Mouse (Mus musculus): ENCODE results near the gene Ubr3. TPM values are rescaled to one million over a fixed set of nuclear protein-coding genes. Genes with fewer than 3 reads are reported as not detected.
"Not testable (repeated sequence)": the region's sequence is repeated elsewhere in the genome, so short reads cannot be mapped to it uniquely, and the experiment has no call there.

Ubr3 gene
- total and polyA plus RNA-seq, 3 experiments = 16.0 to 35.8 (median 17.9) TPM

DNA sequence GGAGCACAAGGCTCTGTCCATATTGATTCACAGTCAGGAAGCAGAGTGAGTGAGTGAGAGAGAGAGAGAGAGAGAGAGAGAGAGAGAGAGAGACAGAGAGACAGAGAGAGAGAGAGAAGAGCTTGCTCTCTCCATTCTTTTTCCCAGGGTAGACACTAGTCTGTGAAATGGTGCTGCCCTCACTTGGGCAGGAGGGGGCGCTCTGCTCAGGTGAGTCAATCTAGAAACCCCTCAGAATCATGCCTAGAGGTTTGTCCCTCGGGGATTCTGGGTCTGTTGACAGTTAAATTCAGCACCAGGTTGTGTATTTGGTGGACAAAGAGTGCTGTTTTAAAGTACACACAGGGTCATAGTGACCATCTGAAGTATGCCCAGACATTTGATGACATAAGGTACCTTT, 93.6 kb downstream of the Ubr3 start:
- peaks cover 33 to 51% of the 10 kb centered on the region in 2 experiments for H3K36me3 ChIP-seq (replicated peaks in 1 of 2; ENCODE audit: control insufficient read depth in 1 of 2, insufficient read depth in 1 of 2, low read length in 1 of 2)
- no peak for DNase-seq (ENCODE audit: extremely low read depth)

DNA sequence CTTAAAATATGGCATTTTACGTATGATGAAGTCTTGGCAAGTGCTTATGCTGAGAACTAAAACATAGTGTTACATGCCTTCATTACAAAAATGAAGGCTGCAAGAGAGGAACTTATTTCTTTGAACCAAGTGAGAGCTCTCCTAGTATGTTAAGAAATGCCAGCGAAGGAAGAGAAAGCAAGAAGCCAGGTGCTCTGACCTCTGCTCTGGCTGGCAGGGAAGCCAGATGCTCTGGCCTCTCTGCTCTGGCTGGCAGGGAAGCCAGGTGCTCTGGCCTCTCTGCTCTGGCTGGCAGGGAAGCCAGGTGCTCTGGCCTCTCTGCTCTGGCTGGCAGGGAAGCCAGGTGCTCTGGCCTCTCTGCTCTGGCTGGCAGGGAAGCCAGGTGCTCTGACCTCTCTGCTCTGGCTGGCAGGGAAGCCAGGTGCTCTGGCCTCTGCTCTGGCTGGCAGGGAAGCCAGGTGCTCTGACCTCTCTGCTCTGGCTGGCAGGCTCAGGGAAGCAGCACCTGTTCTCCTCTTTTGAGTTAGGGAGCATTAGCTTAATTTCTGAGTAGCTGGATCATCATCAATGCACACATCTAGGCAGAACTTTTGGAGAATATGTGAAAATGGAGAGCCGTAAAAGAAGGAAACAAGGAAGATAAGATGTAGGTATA, 97.2 kb downstream of the Ubr3 start:
- in situ Hi-C loops (cut with MboI; ENCODE audit: low pct_ligation_motif_present, low pct_unique_long_range_greater_than_20kb, low sequenced_read_pairs); H3K9me3 ChIP-seq (replicated peaks; ENCODE audit: low read length); H3K79me2 ChIP-seq (replicated peaks; ENCODE audit: control insufficient read depth, extremely low read depth, insufficient read depth, poor library complexity, severe bottlenecking); H3K27me3 ChIP-seq (replicated peaks); dilution Hi-C loops (cut with MboI; ENCODE audit: extremely low pct_ligation_motif_present, extremely low pct_unique_long_range_greater_than_20kb, low sequenced_read_pairs); H3K4me2 ChIP-seq (ENCODE audit: insufficient read depth, low read depth, poor library complexity, severe bottlenecking); H3K27ac ChIP-seq (ENCODE audit: insufficient read depth, low read depth); H3K4me3 ChIP-seq (replicated peaks in 1 of 3; ENCODE audit: low read depth in 2 of 3, low read length in 2 of 3, poor library complexity in 1 of 3); DNase-seq (ENCODE audit: extremely low read depth); H3K9ac ChIP-seq (ENCODE audit: insufficient read depth, low read depth): not testable (repeated sequence)
- Histone ChIP-seq H3K36me3 (replicated peaks in 1 of 2; ENCODE audit: control insufficient read depth in 1 of 2, insufficient read depth in 1 of 2, low read length in 1 of 2) (peaks cover 25 to 56% of the 10 kb centered on the region in 2 experiments), H3K4me1 (ENCODE audit: control insufficient read depth in 1 of 2, insufficient read depth in 2 of 2) (peaks cover 0 to 23% of the 10 kb centered on the region in 2 experiments; a peak in 2 of 4 replicates)
- TF ChIP-seq TCF12 (IDR thresholded peaks at IDR 0.05; ENCODE audit: low read depth, low read length) = peak; percentile 65; the same call in 1 of the 2 replicates

More for the DNA sequence above, 93.6 kb downstream of the Ubr3 start:
- Histone ChIP-seq H3K4me3 (replicated peaks in 1 of 3; ENCODE audit: low read depth in 2 of 3, low read length in 2 of 3, poor library complexity in 1 of 3) (no peak overlapping the region), H3K27me3 (replicated peaks) (no peaks in the 10 kb centered on the region), H3K4me1 (ENCODE audit: control insufficient read depth in 1 of 2, insufficient read depth in 2 of 2) (peaks cover 3 to 42% of the 10 kb centered on the region in 2 experiments; a peak in 3 of 4 replicates), H3K9ac (ENCODE audit: insufficient read depth, low read depth) (no peak overlapping the region), H3K9me3 (replicated peaks; ENCODE audit: low read length) (no peaks in the 10 kb centered on the region), H3K4me2 (ENCODE audit: insufficient read depth, low read depth, poor library complexity, severe bottlenecking) (no peak overlapping the region), H3K27ac (ENCODE audit: insufficient read depth, low read depth) (no peak overlapping the region), H3K79me2 (replicated peaks; ENCODE audit: control insufficient read depth, extremely low read depth, insufficient read depth, poor library complexity, severe bottlenecking) (no peaks in the 10 kb centered on the region)
- TF ChIP-seq ELF1 (IDR thresholded peaks at IDR 0.05; ENCODE audit: low read depth, low read length) (no peak), USF1 (IDR thresholded peaks at IDR 0.05; ENCODE audit: low read depth, low read length) (no peak), TCF12 (IDR thresholded peaks at IDR 0.05; ENCODE audit: low read depth, low read length) (no peak), CTCF (conservative IDR thresholded peaks at IDR 0.05 in 1 of 2, IDR thresholded peaks at IDR 0.05 in 1 of 2; ENCODE audit: low read depth in 2 of 2, low read length in 2 of 2) (peak; percentile 42 to 49; a peak in 2 of 4 replicates), MEF2A (IDR thresholded peaks at IDR 0.05; ENCODE audit: borderline replicate concordance, low read depth, low read length) (no peak)
- in situ Hi-C loops (cut with MboI; ENCODE audit: low pct_ligation_motif_present, low pct_unique_long_range_greater_than_20kb, low sequenced_read_pairs) = no loop called here
- dilution Hi-C loops (cut with MboI; ENCODE audit: extremely low pct_ligation_motif_present, extremely low pct_unique_long_range_greater_than_20kb, low sequenced_read_pairs) = no loop called here

DNA sequence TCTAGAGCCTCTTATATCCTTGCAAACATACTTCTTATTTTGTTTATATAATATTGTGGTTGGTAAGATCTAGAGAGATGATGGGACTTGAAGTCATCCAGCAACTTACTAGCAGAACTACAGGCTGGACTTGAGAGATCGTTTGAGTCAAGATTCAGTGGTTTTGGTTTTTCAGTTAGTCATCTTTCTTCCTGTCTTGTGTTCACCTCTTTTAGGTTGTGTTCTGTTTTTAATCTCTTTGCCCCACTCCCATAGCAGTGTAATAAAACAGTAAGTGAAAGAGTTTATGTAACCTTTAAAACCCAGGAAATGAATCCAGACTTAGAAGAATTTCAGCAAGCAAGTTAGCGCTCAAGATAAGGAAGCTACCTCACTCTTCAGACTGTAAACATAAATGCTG, 97.7 kb downstream of the Ubr3 start:
- in situ Hi-C loops (cut with MboI; ENCODE audit: low pct_ligation_motif_present, low pct_unique_long_range_greater_than_20kb, low sequenced_read_pairs) = no loop called here
- dilution Hi-C loops (cut with MboI; ENCODE audit: extremely low pct_ligation_motif_present, extremely low pct_unique_long_range_greater_than_20kb, low sequenced_read_pairs) = no loop called here
- no peak overlapping the region for H3K27ac ChIP-seq (ENCODE audit: insufficient read depth, low read depth)

More for the DNA sequence above, 97.7 kb downstream of the Ubr3 start:
- H3K36me3 ChIP-seq (replicated peaks in 1 of 2; ENCODE audit: control insufficient read depth in 1 of 2, insufficient read depth in 1 of 2, low read length in 1 of 2) = peaks cover 21 to 51% of the 10 kb centered on the region in 2 experiments
- TF ChIP-seq NRF1 (IDR thresholded peaks at IDR 0.05; ENCODE audit: low read depth, low read length) (no peak), ETS1 (conservative IDR thresholded peaks at IDR 0.05; ENCODE audit: low read depth, low read length) (no peak), MAX (IDR thresholded peaks at IDR 0.05; ENCODE audit: low read length) (no peak), POLR2A (IDR thresholded peaks at IDR 0.05; ENCODE audit: low read depth, low read length) (no peak), CHD1 (IDR thresholded peaks at IDR 0.05; ENCODE audit: low read depth, low read length) (no peak), PAX5 (IDR thresholded peaks at IDR 0.05; ENCODE audit: low read length) (no peak), GABPA (IDR thresholded peaks at IDR 0.05; ENCODE audit: insufficient replicate concordance, low read depth, low read length) (no peak), ZMIZ1 (IDR thresholded peaks at IDR 0.05; ENCODE audit: low read depth, low read length) (no peak), TCF12 (IDR thresholded peaks at IDR 0.05; ENCODE audit: low read depth, low read length) (no peak), HCFC1 (IDR thresholded peaks at IDR 0.05; ENCODE audit: low read depth, low read length) (no peak), SMC3 (IDR thresholded peaks at IDR 0.05; ENCODE audit: low read depth, low read length) (no peak), EP300 (IDR thresholded peaks at IDR 0.05; ENCODE audit: low read length) (no peak), JUN (IDR thresholded peaks at IDR 0.05; ENCODE audit: insufficient read depth, low read depth, low read length) (no peak), NELFE (IDR thresholded peaks at IDR 0.05; ENCODE audit: low read depth, low read length) (no peak), CTCF (conservative IDR thresholded peaks at IDR 0.05 in 1 of 2, IDR thresholded peaks at IDR 0.05 in 1 of 2; ENCODE audit: low read depth in 2 of 2, low read length in 2 of 2) (no peak), MYC (IDR thresholded peaks at IDR 0.05; ENCODE audit: low read depth, low read length) (no peak), USF1 (IDR thresholded peaks at IDR 0.05; ENCODE audit: low read depth, low read length) (no peak), POLR2AphosphoS2 (IDR thresholded peaks at IDR 0.05; ENCODE audit: low read depth, low read length) (no peak)
- H3K4me1 ChIP-seq (ENCODE audit: control insufficient read depth in 1 of 2, insufficient read depth in 2 of 2) = peaks cover 0 to 24% of the 10 kb centered on the region in 2 experiments; a peak in 2 of 4 replicates
- DNase-seq (ENCODE audit: extremely low read depth) = peak; percentile 34
- no peaks in the 10 kb centered on the region for H3K9me3 ChIP-seq (replicated peaks; ENCODE audit: low read length)
- no peak overlapping the region for H3K9ac ChIP-seq (ENCODE audit: insufficient read depth, low read depth)
- no peak overlapping the region for H3K4me2 ChIP-seq (ENCODE audit: insufficient read depth, low read depth, poor library complexity, severe bottlenecking)
- no peak overlapping the region for H3K4me3 ChIP-seq (replicated peaks in 1 of 3; ENCODE audit: low read depth in 2 of 3, low read length in 2 of 3, poor library complexity in 1 of 3)
- no peaks in the 10 kb centered on the region for H3K27me3 ChIP-seq (replicated peaks)
- no peaks in the 10 kb centered on the region for H3K79me2 ChIP-seq (replicated peaks; ENCODE audit: control insufficient read depth, extremely low read depth, insufficient read depth, poor library complexity, severe bottlenecking)
